Mouse (Mus musculus) E14TG2a.4 (cell line): ENCODE results near the gene Igdcc3.
A peak's percentile ranks its signal among the peaks of the same experiment; 100 is the strongest.

Experiments
- H3K27me3 ChIP-seq: 2 replicates; pipeline ENCODE4 v1.6.1; 2014; ENCODE audit warnings: low read length, control low read depth; ENCODE audit not compliant: insufficient read depth
- H3K36me3 ChIP-seq: 2 replicates; pipeline ENCODE4 v1.6.1; 2014; ENCODE audit warnings: low read length, control low read depth; ENCODE audit not compliant: insufficient read depth
- H3K4me1 ChIP-seq: replicated peaks from 2 replicates; pipeline ENCODE4 v1.6.1; 2014; ENCODE audit warnings: low read depth, low read length, control low read depth
- H3K4me3 ChIP-seq: replicated peaks from 2 replicates; pipeline ENCODE4 v1.5.1; 2014; ENCODE audit warnings: mild to moderate bottlenecking, low read length
- H3K9me3 ChIP-seq: 2 replicates; pipeline ENCODE4 v1.6.1; 2014; ENCODE audit warnings: low read length, control low read depth
- CTCF ChIP-seq: conservative IDR thresholded peaks from 2 replicates; pipeline ENCODE4 v1.5.1; 2014; ENCODE audit warnings: low read length
- NANOG ChIP-seq: IDR thresholded peaks from 2 replicates; pipeline ENCODE4 v1.6.1; 2014; ENCODE audit warnings: borderline replicate concordance, low read length, mixed read lengths
- POU5F1 ChIP-seq: IDR thresholded peaks from 2 replicates; pipeline ENCODE4 v1.6.1; 2014; ENCODE audit warnings: low read length, borderline replicate concordance

The Igdcc3 gene

DNA sequence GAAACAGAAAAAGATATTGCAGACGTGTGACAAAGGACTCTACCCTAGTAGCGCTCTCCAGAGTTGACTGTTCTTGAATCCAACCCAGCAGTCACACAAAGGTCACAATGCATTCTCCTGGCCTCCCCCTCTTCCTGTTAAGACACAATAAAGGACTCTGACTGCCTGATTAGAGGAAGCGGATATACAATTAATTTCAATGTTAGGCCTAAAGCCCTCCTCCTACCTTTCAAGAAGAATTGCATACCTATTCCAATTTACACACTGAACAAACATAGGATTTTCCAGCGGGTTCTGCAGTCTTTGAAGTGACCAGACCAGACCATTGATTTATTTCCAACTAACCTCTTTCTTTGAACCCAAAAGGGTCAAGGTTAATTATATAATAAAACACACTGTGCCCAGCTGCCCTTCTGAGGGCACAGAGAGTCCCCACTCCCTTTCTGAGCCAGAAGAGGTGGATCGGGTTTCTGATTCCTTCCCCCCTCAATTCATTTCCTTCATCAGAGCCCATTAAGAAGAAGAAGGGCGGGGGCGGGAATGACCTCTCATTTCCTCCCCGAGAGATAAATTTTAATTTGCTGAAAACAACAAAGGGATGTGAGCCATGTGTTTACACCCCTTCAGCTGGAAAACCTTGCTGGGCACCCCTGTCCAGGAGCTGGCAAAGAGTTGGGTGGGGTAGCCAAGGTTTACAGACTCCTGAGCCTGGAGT lies 50.9 kb downstream of the Igdcc3 start:
- peak overlapping the region; percentile 78 for H3K4me3 ChIP-seq
- TF ChIP-seq CTCF: no peak
- no peak for TF ChIP-seq NANOG
- TF ChIP-seq POU5F1: no peak
- H3K36me3 ChIP-seq: no peaks in the 10 kb centered on the region
- H3K4me1 ChIP-seq: peaks cover 68% of the 10 kb centered on the region
- no peaks in the 10 kb centered on the region for H3K9me3 ChIP-seq
- H3K27me3 ChIP-seq: no peaks in the 10 kb centered on the region

GRCm38 (mm10) chr9:65193214-65193613 lies 52.2 kb downstream of the Igdcc3 start:
- H3K36me3 ChIP-seq: no peaks in the 10 kb centered on the region

DNA sequence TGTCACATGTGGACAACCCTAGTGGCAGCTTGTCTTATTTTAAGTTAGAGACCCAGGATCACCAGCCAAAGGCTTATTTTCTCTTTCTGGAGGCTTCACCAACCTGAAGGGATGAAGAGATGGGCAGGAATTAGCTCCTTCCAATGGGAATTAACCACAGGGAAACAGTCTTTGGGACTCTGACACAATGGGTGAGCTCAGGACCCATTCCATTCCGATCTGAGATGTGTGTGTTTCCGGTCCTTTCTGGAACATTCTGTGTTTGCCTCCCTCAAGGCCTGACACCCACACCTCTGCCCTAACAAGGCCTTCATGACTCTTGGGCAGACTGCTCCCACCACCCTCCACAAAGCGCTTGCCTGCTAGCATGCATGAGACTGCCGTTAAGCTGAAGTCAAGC lies 54.1 kb downstream of the Igdcc3 start, which contains the start of gene Parp16:
Parp16 (plus strand) TSS at position 301 of the 400 bp plus-strand sequence.
- H3K4me1 ChIP-seq: peaks cover 86% of the 10 kb centered on the region
- no peaks in the 10 kb centered on the region for H3K36me3 ChIP-seq
- peak within 1 kb of the TSS; percentile 78 for H3K4me3 ChIP-seq
- TF ChIP-seq POU5F1 (no peak), NANOG (no peak), CTCF (no peak)
- H3K9me3 ChIP-seq: no peaks in the 10 kb centered on the region
- H3K27me3 ChIP-seq: no peaks in the 10 kb centered on the region

More at GRCm38 (mm10) chr9:65193214-65193613, 52.2 kb downstream of the Igdcc3 start:
- H3K4me3 ChIP-seq: peak overlapping the region; percentile 78
- TF ChIP-seq CTCF: no peak
- no peak for TF ChIP-seq POU5F1
- no peak for TF ChIP-seq NANOG
- peaks cover 78% of the 10 kb centered on the region for H3K4me1 ChIP-seq
- H3K27me3 ChIP-seq: no peaks in the 10 kb centered on the region
- no peaks in the 10 kb centered on the region for H3K9me3 ChIP-seq

GRCm38 (mm10) chr9:65195621-65195981 lies 54.6 kb downstream of the Igdcc3 start:
- Histone ChIP-seq H3K36me3 (no peaks in the 10 kb centered on the region), H3K9me3 (no peaks in the 10 kb centered on the region), H3K4me3 (no peak overlapping the region), H3K4me1 (peaks cover 86% of the 10 kb centered on the region), H3K27me3 (no peaks in the 10 kb centered on the region)
- TF ChIP-seq NANOG (no peak), CTCF (no peak), POU5F1 (no peak)

- Histone ChIP-seq H3K4me1 (peaks cover 81% of the 10 kb centered on the region), H3K36me3 (no peaks in the 10 kb centered on the region), H3K27me3 (no peaks in the 10 kb centered on the region), H3K4me3 (no peak overlapping the region), H3K9me3 (no peaks in the 10 kb centered on the region)
- TF ChIP-seq CTCF: no peak
- no peak for TF ChIP-seq NANOG
- no peak for TF ChIP-seq POU5F1
Measured at GRCm38 (mm10) chr9:65195982-65196737, 55.2 kb downstream of the Igdcc3 start.

DNA sequence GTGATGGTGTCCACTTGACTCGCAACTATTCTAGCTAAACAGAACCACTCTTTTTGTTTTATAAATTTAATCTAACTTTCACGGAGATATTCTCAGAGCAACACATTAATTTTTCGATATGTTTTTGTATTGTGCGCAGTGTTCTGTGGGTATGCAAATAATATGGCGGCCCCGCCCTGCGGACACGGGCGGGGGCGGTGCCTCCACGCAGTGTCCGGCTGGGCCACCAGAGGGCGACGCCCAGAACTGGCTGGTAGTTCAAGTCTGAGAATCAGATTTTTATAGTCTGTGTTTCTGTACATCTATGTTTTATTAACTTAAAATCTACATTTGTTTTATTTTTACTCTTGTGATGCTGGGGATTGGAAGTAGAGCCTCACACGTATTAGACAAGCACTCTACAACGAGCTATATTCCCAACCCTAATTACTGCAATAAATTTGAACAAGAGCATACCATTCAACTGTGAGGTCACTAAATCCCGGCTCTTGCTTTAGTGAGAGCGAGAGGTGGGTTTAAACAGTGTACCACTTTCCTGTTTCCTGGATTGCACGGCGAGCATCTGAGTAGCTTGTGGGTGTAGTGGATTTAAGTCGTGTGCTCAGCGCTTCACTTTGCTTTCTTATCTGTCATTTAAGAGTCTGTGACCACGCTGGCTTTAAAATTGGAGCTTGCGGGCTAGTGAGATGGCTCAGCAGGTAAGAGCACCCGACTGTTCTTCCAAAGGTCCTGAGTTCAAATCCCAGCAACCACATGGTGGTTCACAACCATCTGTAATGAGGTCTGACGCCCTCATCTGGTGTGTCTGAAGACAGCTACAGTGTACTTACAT lies 56.0 kb downstream of the Igdcc3 start:
- Histone ChIP-seq H3K9me3 (no peaks in the 10 kb centered on the region), H3K36me3 (no peaks in the 10 kb centered on the region), H3K4me3 (no peak overlapping the region), H3K4me1 (peaks cover 73% of the 10 kb centered on the region), H3K27me3 (no peaks in the 10 kb centered on the region)
- TF ChIP-seq CTCF (peak; percentile 26; the same call in 1 of the 2 replicates), NANOG (no peak)

DNA sequence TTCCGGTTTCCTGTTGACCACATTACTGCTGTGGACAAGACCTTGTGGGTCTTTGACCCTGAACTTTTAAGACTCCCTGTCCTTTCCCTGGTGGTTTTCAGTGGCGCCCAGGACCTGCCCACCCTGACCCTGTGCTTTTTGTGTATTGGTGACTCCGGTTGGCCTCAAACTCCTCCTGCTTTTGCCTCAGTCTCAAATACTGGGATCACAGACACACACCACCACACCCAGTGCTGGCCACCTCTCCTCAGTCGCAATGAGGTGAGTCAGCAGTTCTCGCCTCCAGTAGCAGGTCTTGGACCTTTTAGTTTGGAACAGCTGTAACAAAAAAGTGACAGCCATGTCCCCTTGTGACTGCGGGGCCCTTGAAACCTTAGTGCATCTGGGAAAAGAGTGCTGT lies 56.8 kb downstream of the Igdcc3 start:
- H3K9me3 ChIP-seq: no peaks in the 10 kb centered on the region
- no peak for TF ChIP-seq POU5F1
- TF ChIP-seq CTCF: no peak
- TF ChIP-seq NANOG: no peak

GRCm38 (mm10) chr9:65199723-65200122 lies 58.7 kb downstream of the Igdcc3 start:
- Histone ChIP-seq H3K4me3 (no peak overlapping the region), H3K4me1 (peaks cover 52% of the 10 kb centered on the region), H3K36me3 (no peaks in the 10 kb centered on the region), H3K9me3 (no peaks in the 10 kb centered on the region), H3K27me3 (no peaks in the 10 kb centered on the region)
- TF ChIP-seq CTCF: no peak
- TF ChIP-seq NANOG: no peak
- no peak for TF ChIP-seq POU5F1

More for the DNA sequence above, 56.8 kb downstream of the Igdcc3 start:
- peaks cover 69% of the 10 kb centered on the region for H3K4me1 ChIP-seq
- H3K4me3 ChIP-seq: no peak overlapping the region
- no peaks in the 10 kb centered on the region for H3K36me3 ChIP-seq
- no peaks in the 10 kb centered on the region for H3K27me3 ChIP-seq
